Mouse (Mus musculus) testis, adult 2 months (tissue): ENCODE data around the gene Cdkal1.

Source experiments
- CTCF ChIP-seq: fragments of 200-500 bp; IDR thresholded peaks from 2 replicates; pipeline ENCODE4 v1.5.1; 2012; ENCODE audit warnings: low read depth, mild to moderate bottlenecking, inconsistent platforms, low read length, moderate library complexity; ENCODE audit not compliant: control insufficient read depth, insufficient read depth, insufficient replicate concordance
- POLR2A ChIP-seq: fragments of 200-500 bp; IDR thresholded peaks from 2 replicates; pipeline ENCODE4 v1.6.1; 2012; ENCODE audit warnings: low read depth, mild to moderate bottlenecking, inconsistent platforms, low read length, moderate library complexity; ENCODE audit not compliant: control insufficient read depth

DNA sequence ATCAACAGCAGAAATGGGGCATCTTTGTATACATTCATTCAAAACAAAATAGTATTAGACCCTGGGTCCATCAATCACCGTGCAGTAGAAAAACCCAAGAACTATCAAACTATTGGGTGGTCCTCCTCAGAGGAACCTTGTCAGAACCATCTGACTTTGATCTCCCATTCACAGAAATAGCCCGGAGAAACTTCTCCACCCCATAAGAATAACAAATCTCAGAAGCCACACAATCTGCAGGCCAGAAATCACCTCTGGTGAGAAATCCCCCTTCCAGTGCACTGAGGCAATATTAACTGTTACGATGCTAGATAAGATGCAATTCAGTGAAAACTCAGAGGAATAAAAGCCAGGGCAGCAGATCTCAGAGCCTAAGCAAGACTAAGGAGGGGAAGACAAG, 275.5 kb downstream of the Cdkal1 start:
- TF ChIP-seq CTCF (no peak), POLR2A (no peak)
